Mouse (Mus musculus) heart, embryonic 10.5 days (tissue): ENCODE measurements around the gene Gtf2i. TPM values are rescaled to one million over a fixed set of nuclear protein-coding genes. Genes with fewer than 3 reads are reported as not detected.
"Not testable (repeated sequence)": the region's sequence is repeated elsewhere in the genome, so short reads cannot be mapped to it uniquely, and the experiment has no call there.

Experiments
- DNase-seq: peaks from one replicate; pipeline ENCODE4 v3.0.0-alpha.2; 2017; ENCODE audit warnings: low spot score
- H3K27ac ChIP-seq: fragments of 300-500 bp; sonication (generic); 2 replicates; pipeline ENCODE4 v1.5.1; 2016; ENCODE audit warnings: mild to moderate bottlenecking
- H3K27me3 ChIP-seq: fragments of 300-500 bp; sonication (generic); 2 replicates; pipeline ENCODE4 v1.6.1; 2016; ENCODE audit warnings: mild to moderate bottlenecking; ENCODE audit not compliant: poor library complexity, insufficient read depth, severe bottlenecking
- H3K36me3 ChIP-seq: fragments of 300-500 bp; sonication (generic); 2 replicates; pipeline ENCODE4 v1.6.1; 2016; ENCODE audit warnings: mild to moderate bottlenecking, moderate library complexity
- H3K4me1 ChIP-seq: fragments of 300-500 bp; sonication (generic); 2 replicates; pipeline ENCODE4 v1.6.1; 2016; ENCODE audit warnings: mild to moderate bottlenecking
- H3K4me3 ChIP-seq: fragments of 300-500 bp; sonication (generic); 2 replicates; pipeline ENCODE4 v1.5.1; 2016; ENCODE audit warnings: mild to moderate bottlenecking, moderate library complexity
- H3K9me3 ChIP-seq: fragments of 300-500 bp; sonication (generic); 2 replicates; pipeline ENCODE4 v1.6.1; 2016; ENCODE audit warnings: mild to moderate bottlenecking, moderate library complexity
- WGBS: fragments of 180-500 bp; shearing (Covaris S2); methylation state at CpG from one replicate; pipeline ENCODE4 v1.1.7; 2016; 5-methylcytosine and 5-hydroxymethylcytosine counted together
- polyA plus RNA-seq: library from polyadenylated mRNA; unstranded; fragments of >200 nt; fragmentation: Nextera tagmentation; extraction: Ambion mirVana; gene quantifications from 2 replicates; pipeline ENCODE4 v1.2.1, GENCODE M21; 2016

Gtf2i gene
- polyA plus RNA-seq, 1 experiment from 2014 or later: 141 TPM

DNA sequence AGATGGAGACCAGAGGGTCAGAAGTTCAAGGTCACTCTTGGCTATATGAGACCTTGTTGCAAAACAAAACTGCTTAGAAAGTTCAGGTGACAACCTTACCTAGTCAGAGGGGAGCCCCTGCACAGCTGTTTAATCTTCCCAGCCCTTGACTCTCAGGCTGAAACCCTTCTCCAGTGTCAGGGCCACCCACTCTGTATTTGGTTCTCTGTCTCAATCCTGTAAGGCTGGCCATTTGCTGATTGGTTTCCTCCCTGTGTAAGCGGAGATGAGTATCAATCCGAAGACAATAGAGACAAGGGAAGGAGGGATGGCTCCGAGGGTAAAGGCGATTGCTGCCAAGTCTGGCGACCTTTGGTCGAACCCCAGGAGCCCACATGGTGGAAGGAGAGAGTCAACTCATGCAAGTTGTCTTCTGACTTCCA lies 25.6 kb upstream of the Gtf2i start:
- H3K9me3 ChIP-seq: no peaks in the 10 kb centered on the region
- WGBS: 28% methylated on average over 6 of the region's 6 CpGs
- DNase-seq: no peak
- H3K27ac ChIP-seq: no peak overlapping the region
- no peaks in the 10 kb centered on the region for H3K36me3 ChIP-seq
- peaks cover 4% of the 10 kb centered on the region for H3K4me1 ChIP-seq
- no peaks in the 10 kb centered on the region for H3K27me3 ChIP-seq
- no peak overlapping the region for H3K4me3 ChIP-seq

DNA sequence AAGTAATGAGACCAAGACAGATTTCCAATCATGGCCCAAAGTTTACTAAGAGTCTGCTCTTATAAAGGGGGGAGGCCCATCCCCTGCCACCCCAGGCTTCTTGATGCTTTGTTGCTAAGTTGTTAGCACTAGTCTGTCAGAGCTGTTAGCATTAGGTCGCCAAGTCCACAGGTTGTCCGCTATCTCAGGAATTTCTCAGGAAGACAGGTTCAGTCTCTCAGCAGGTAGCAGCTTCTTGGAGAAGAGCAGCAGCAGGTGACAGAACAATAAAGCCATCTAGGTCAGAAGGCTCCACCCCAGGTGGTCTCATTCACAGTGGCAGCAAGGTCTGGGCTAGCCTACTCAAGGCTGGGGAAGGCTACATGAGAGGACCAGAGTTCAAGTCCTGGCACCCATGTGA lies 22.5 kb upstream of the Gtf2i start:
- DNase-seq, H3K4me3 ChIP-seq, H3K4me1 ChIP-seq, H3K27me3 ChIP-seq, H3K36me3 ChIP-seq, H3K9me3 ChIP-seq, H3K27ac ChIP-seq: not testable (repeated sequence)
- WGBS: 39% methylated on average over 2 of the region's 2 CpGs

- H3K27ac ChIP-seq: no peak overlapping the region
- H3K4me3 ChIP-seq: no peak overlapping the region
Measured at GRCm38 (mm10) chr5:134332743-134333142, 18.2 kb upstream of the Gtf2i start.

DNA sequence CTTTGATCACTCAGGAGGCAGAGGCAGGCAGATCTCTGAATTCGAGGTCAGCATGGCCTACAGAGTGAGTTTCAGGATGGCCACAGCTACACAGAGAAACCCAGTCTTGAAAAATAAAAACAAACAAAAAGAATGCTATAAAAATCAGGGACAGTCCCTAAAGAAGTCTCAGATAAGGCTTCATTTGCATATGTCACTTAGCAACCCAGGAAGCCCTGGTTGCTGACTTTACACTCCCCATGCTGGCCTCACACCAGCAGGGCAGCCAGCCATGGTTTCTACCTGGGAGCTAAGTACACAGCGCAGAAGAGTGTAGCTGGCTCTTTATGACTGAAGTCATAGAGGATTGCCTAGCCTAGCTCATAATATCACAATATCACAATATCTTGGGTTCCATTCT lies 15.5 kb upstream of the Gtf2i start:
- Histone ChIP-seq H3K9me3 (no peaks in the 10 kb centered on the region), H3K27me3 (no peaks in the 10 kb centered on the region), H3K27ac (no peak overlapping the region), H3K4me1 (peaks cover 12% of the 10 kb centered on the region; the same call in 1 of the 2 replicates), H3K4me3 (no peak overlapping the region), H3K36me3 (no peaks in the 10 kb centered on the region)
- DNase-seq: no peak
- 83% methylated on average over 2 of the region's 2 CpGs for WGBS

More at GRCm38 (mm10) chr5:134332743-134333142, 18.2 kb upstream of the Gtf2i start:
- WGBS: 67% methylated on average over 8 of the region's 8 CpGs
- no peak for DNase-seq
- Histone ChIP-seq H3K4me1 (0 out of 2 replicates have a peak, but pooled peaks cover 3% of the 10 kb centered on the region), H3K36me3 (no peaks in the 10 kb centered on the region), H3K9me3 (no peaks in the 10 kb centered on the region), H3K27me3 (no peaks in the 10 kb centered on the region)

DNA sequence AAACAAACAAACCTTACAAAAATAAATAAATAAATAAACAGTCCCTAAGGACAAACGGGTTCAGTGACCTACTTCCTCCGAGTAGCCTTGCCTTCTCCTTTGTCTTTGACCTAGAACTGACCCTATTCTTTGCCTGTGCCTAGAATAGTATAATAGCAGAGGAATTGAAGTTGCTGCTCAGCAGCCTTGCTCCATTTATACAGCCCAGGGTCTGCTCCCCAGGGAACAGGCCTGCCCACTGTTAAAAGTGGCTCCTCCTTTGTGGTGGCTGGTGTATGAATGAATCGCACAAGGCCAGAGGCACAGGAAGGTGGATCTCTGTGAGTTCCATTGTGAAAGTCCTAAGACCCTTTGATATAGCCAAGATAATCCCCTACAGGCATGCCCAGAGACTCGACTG lies 14.8 kb upstream of the Gtf2i start:
- Histone ChIP-seq H3K4me1 (peaks cover 14% of the 10 kb centered on the region), H3K27me3 (no peaks in the 10 kb centered on the region), H3K36me3 (no peaks in the 10 kb centered on the region), H3K4me3 (no peak overlapping the region), H3K9me3 (no peaks in the 10 kb centered on the region), H3K27ac (no peak overlapping the region)
- WGBS: 67% methylated on average over 4 of the region's 4 CpGs
- no peak for DNase-seq

GRCm38 (mm10) chr5:134328482-134329001 lies 14.0 kb upstream of the Gtf2i start:
- Histone ChIP-seq H3K36me3 (no peaks in the 10 kb centered on the region), H3K9me3 (no peaks in the 10 kb centered on the region), H3K4me3 (no peak overlapping the region), H3K27me3 (no peaks in the 10 kb centered on the region), H3K27ac (no peak overlapping the region), H3K4me1 (peaks cover 21% of the 10 kb centered on the region)
- DNase-seq: no peak
- WGBS: 68% methylated on average over 6 of the region's 6 CpGs

- DNase-seq: no peak
- 0 out of 2 replicates have a peak overlapping the region, but pooled peaks have one; percentile 0 for H3K27ac ChIP-seq
- no peaks in the 10 kb centered on the region for H3K9me3 ChIP-seq
- no peaks in the 10 kb centered on the region for H3K36me3 ChIP-seq
- no peaks in the 10 kb centered on the region for H3K27me3 ChIP-seq
- 51% methylated on average over 13 of the region's 13 CpGs for WGBS
- H3K4me1 ChIP-seq: peaks cover 30% of the 10 kb centered on the region
- no peak overlapping the region for H3K4me3 ChIP-seq
Measured at GRCm38 (mm10) chr5:134325856-134326566, 11.5 kb upstream of the Gtf2i start.

DNA sequence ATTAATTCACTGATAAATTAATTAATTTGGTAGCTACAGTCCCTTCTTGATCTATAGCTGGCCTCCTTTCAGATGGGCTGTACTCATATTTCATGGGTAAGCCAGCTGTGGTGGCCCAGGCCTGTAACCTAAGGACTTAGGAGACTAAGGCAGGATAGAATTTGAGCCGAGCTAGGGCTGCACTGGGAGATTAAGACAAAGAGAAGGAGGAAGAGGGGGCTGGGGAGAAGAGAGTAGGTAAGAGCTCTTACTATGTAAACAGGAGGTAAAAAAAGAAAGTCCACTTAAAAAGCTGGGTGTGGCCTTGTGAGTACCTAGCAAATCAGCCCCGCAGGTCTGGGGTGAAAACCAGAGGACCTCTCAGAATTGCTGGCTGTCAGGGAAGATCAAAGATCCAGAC lies 9.3 kb upstream of the Gtf2i start:
- no peaks in the 10 kb centered on the region for H3K9me3 ChIP-seq
- H3K27ac ChIP-seq: peak overlapping the region; percentile 70
- no peaks in the 10 kb centered on the region for H3K27me3 ChIP-seq
- 15% methylated on average over 2 of the region's 2 CpGs for WGBS
- DNase-seq: no peak
- no peak overlapping the region for H3K4me3 ChIP-seq
- no peaks in the 10 kb centered on the region for H3K36me3 ChIP-seq
- H3K4me1 ChIP-seq: peaks cover 28% of the 10 kb centered on the region

- Histone ChIP-seq H3K4me1 (peaks cover 31% of the 10 kb centered on the region), H3K27ac (no peak overlapping the region), H3K4me3 (no peak overlapping the region), H3K36me3 (no peaks in the 10 kb centered on the region), H3K9me3 (no peaks in the 10 kb centered on the region), H3K27me3 (no peaks in the 10 kb centered on the region)
- WGBS: 85% methylated on average over 13 of the region's 13 CpGs
- DNase-seq: no peak
Measured at GRCm38 (mm10) chr5:134323311-134323710, 8.8 kb upstream of the Gtf2i start.

- peaks cover 33% of the 10 kb centered on the region for H3K4me1 ChIP-seq
- DNase-seq: no peak
- no peak overlapping the region for H3K4me3 ChIP-seq
- 84% methylated on average over 13 of the region's 13 CpGs for WGBS
- H3K27me3 ChIP-seq: no peaks in the 10 kb centered on the region
- H3K36me3 ChIP-seq: no peaks in the 10 kb centered on the region
- H3K27ac ChIP-seq: no peak overlapping the region
- no peaks in the 10 kb centered on the region for H3K9me3 ChIP-seq
Measured at GRCm38 (mm10) chr5:134322355-134322754, 7.8 kb upstream of the Gtf2i start.

DNA sequence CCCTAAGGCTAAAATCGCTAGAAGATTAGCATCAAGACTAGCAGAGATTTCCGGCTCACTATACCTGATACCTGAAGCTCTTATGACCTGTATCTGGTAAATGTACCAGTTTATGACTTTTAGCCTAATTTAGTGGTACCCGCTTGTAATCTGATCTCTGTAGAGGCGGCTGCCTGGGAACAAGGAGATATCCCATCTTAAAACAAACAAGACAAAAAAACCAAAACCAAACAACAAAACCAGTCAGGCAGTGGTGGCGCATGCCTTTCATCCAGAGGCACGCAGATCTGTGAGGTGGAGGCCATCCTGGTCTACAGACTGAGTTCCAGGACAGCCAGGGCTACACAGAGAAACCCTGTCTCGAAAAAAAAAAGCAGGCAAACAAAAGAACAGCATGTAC lies 7.1 kb upstream of the Gtf2i start:
- H3K4me3 ChIP-seq: no peak overlapping the region
- H3K27me3 ChIP-seq: no peaks in the 10 kb centered on the region
- no peaks in the 10 kb centered on the region for H3K9me3 ChIP-seq
- peaks cover 37% of the 10 kb centered on the region for H3K4me1 ChIP-seq
- 69% methylated on average over 7 of the region's 7 CpGs for WGBS
- DNase-seq: no peak
- no peaks in the 10 kb centered on the region for H3K36me3 ChIP-seq
- H3K27ac ChIP-seq: peak overlapping the region; percentile 42; the same call in 1 of the 2 replicates

DNA sequence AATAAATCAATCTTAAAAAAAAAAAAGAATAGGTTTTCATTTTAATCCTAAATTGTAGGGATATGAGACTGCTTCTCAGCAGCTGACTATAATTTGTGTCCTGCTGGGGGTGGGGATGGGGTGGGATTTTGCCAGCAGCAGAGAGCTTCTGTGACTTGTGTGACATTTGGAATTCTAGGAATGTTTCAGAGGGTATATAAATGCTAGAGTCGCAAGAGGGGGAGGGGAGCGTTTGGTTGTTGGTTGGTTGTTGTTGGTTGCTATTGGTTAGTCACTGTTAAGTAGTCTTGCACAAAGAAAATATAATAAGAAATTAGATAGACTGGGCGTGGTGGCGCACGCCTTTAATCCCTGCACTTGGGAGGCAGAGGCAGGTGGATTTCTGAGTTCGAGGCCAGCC lies 4.3 kb upstream of the Gtf2i start:
- Histone ChIP-seq H3K4me3 (no peak overlapping the region), H3K27me3 (no peaks in the 10 kb centered on the region), H3K36me3 (no peaks in the 10 kb centered on the region), H3K4me1 (peaks cover 32% of the 10 kb centered on the region), H3K27ac (no peak overlapping the region), H3K9me3 (no peaks in the 10 kb centered on the region)
- DNase-seq: no peak
- 77% methylated on average over 6 of the region's 6 CpGs for WGBS

- 72% methylated on average over 7 of the region's 7 CpGs for WGBS
- Histone ChIP-seq H3K36me3 (0 out of 2 replicates have a peak, but pooled peaks cover 5% of the 10 kb centered on the region), H3K27me3 (no peaks in the 10 kb centered on the region), H3K4me1 (peaks cover 33% of the 10 kb centered on the region), H3K27ac (peak overlapping the region; percentile 100; the same call in 1 of the 2 replicates), H3K4me3 (no peak overlapping the region), H3K9me3 (no peaks in the 10 kb centered on the region)
- no peak for DNase-seq
Measured at GRCm38 (mm10) chr5:134316721-134317120, 2.2 kb upstream of the Gtf2i start.
